ENCODE assay signal across 19 mouse cellular contexts in genomic region chr12:37942163-37942562, GRCm38 (mm10).
"Had no signal": no experiment of that assay in that cellular context is flagged by ENCODE, and none has a peak within 500 bp of the region (broad histone marks: within the 10 kb centered on the region; RNA-seq: fewer than 3 reads in every experiment).

No protein-coding gene starts in this region.

- H3K27ac ChIP-seq: midbrain, embryonic 10.5 days; midbrain, embryonic 12.5 days; neural tube, embryonic 13.5 days; neural tube, embryonic 15.5 days had no signal

- H3K36me3 ChIP-seq: midbrain, embryonic 10.5 days; midbrain, embryonic 12.5 days; neural tube, embryonic 13.5 days; neural tube, embryonic 15.5 days had no signal

- H3K27me3 ChIP-seq: midbrain, embryonic 12.5 days; neural tube, embryonic 13.5 days; neural tube, embryonic 15.5 days had no signal

- ATAC-seq: midbrain, embryonic 16.5 days had no signal

- DNase-seq: lung, adult 18-20 months; lung, embryonic 14.5 days; lung, postnatal 10 days; lung, postnatal 4 days; midbrain, embryonic 14.5 days; retina, postnatal 1 day; right cerebral cortex, adult 18-20 months; right cerebral cortex, postnatal 25 days; right cerebral cortex, postnatal 4 days; spleen, adult 18-20 months; thymus, adult 18-20 months; thymus, postnatal 14 days; thymus, postnatal 36 days had no signal

- H3K4me3 ChIP-seq: midbrain, embryonic 10.5 days; midbrain, embryonic 12.5 days; myocyte; neural tube, embryonic 13.5 days; neural tube, embryonic 15.5 days had no signal

- H3K4me1 ChIP-seq: midbrain, embryonic 10.5 days; midbrain, embryonic 12.5 days; neural tube, embryonic 13.5 days; neural tube, embryonic 15.5 days had no signal

- H3K9ac ChIP-seq: lung, embryonic 14.5 days; midbrain, embryonic 12.5 days; neural tube, embryonic 13.5 days; neural tube, embryonic 15.5 days had no signal

- H3K4me2 ChIP-seq: lung, embryonic 14.5 days; midbrain, embryonic 12.5 days; neural tube, embryonic 13.5 days; neural tube, embryonic 15.5 days had no signal

- H3K9me3 ChIP-seq: midbrain, embryonic 10.5 days; midbrain, embryonic 12.5 days; neural tube, embryonic 13.5 days; neural tube, embryonic 15.5 days had no signal
